Mouse (Mus musculus) liver, embryonic 14.5 days (tissue): ENCODE measurements around the gene Gsg1l2. TPM values are rescaled to one million over a fixed set of nuclear protein-coding genes. Genes with fewer than 3 reads are reported as not detected.

Experiments
- ATAC-seq: fragments of 200-750 bp; cut with Nextera tagmentation; 2 replicates; pipeline ENCODE4 v1.8.0; 2017; ENCODE audit warnings: moderate number of reproducible peaks, mild to moderate bottlenecking, moderate library complexity; ENCODE audit not compliant: insufficient read depth
- DNase-seq, 3 experiments: peaks; one replicate each; pipeline ENCODE4 v3.0.0-alpha.2; 2012 to 2013; ENCODE audit warnings: low read depth in 3 of 3, low spot score in 3 of 3
- H3K27ac ChIP-seq: fragments of 300-500 bp; sonication (generic); 2 replicates; pipeline ENCODE4 v1.5.1; 2014; ENCODE audit warnings: moderate library complexity, mild to moderate bottlenecking, control low read depth, inconsistent platforms
- H3K27me3 ChIP-seq: fragments of 300-500 bp; sonication (generic); 2 replicates; pipeline ENCODE4 v1.6.1; 2014; ENCODE audit warnings: mild to moderate bottlenecking, low read length, moderate library complexity; ENCODE audit not compliant: control insufficient read depth, insufficient read depth
- H3K36me3 ChIP-seq: fragments of 300-500 bp; sonication (generic); replicated peaks from 2 replicates; pipeline ENCODE4 v1.6.1; 2014; ENCODE audit warnings: low read depth; ENCODE audit not compliant: control insufficient read depth, insufficient read depth
- H3K4me1 ChIP-seq, 2 experiments: fragments of 200-500 bp in 1 of 2; fragments of 300-500 bp in 1 of 2; sonication (generic) in 1 of 2; replicated peaks; 2 replicates each; pipeline ENCODE4 v1.6.1; 2012 to 2014; ENCODE audit warnings: antibody characterized with exemption in 1 of 2, inconsistent platforms in 1 of 2, low read length in 1 of 2; ENCODE audit not compliant: control insufficient read depth in 2 of 2, insufficient read depth in 2 of 2
- H3K4me2 ChIP-seq: fragments of 300-500 bp; sonication (generic); 2 replicates; pipeline ENCODE4 v1.6.1; 2014; ENCODE audit warnings: low read depth, mild to moderate bottlenecking, control low read depth, moderate library complexity
- H3K4me3 ChIP-seq, 2 experiments: fragments of 200-500 bp in 1 of 2; fragments of 300-500 bp in 1 of 2; sonication (generic) in 1 of 2; 2 replicates each; pipeline ENCODE4 v1.5.1; 2012 to 2014; ENCODE audit warnings: low read depth in 2 of 2, low read length in 2 of 2, mild to moderate bottlenecking in 2 of 2, control low read depth in 1 of 2, inconsistent platforms in 1 of 2, moderate library complexity in 1 of 2; ENCODE audit not compliant: insufficient read depth in 1 of 2
- H3K9ac ChIP-seq: fragments of 300-500 bp; sonication (generic); replicated peaks from 2 replicates; pipeline ENCODE4 v1.6.1; 2014; ENCODE audit warnings: mild to moderate bottlenecking, control low read depth, moderate library complexity
- H3K9me3 ChIP-seq: fragments of 300-500 bp; sonication (generic); 2 replicates; pipeline ENCODE4 v1.6.1; 2016; ENCODE audit warnings: low read length, mixed read lengths; ENCODE audit not compliant: control insufficient read depth
- CTCF ChIP-seq: IDR thresholded peaks from 2 replicates; pipeline ENCODE4 v1.5.1; 2016; ENCODE audit warnings: antibody characterized with exemption, low read depth, control low read depth
- EP300 ChIP-seq: IDR thresholded peaks from 2 replicates; pipeline ENCODE4 v1.6.1; 2016; ENCODE audit warnings: antibody characterized with exemption, low read depth
- WGBS: fragments of 180-500 bp; shearing (Covaris S2); extraction: QIAGEN DNeasy Blood & Tissue Kit; methylation state at CpG from one replicate; pipeline ENCODE4 v1.1.7; 2014; ENCODE audit not compliant: insufficient replicate concordance; 5-methylcytosine and 5-hydroxymethylcytosine counted together
- polyA plus RNA-seq, 2 experiments: library from polyadenylated mRNA; depleted of rRNA in 1 of 2; stranded (reverse) in 1 of 2; unstranded in 1 of 2; fragments of >200 nt; fragmentation: Nextera tagmentation in 1 of 2; extraction: Ambion mirVana in 1 of 2; gene quantifications; 2 replicates each; pipeline versions ENCODE4 v1.2.1 to v1.2.3; 2012 to 2014

The Gsg1l2 gene
- polyA plus RNA-seq (2012; rRNA removed) (not detected in 2 replicates), polyA plus RNA-seq (2014; fragmentation: Nextera tagmentation; extraction: Ambion mirVana) (not detected in 2 replicates)

DNA sequence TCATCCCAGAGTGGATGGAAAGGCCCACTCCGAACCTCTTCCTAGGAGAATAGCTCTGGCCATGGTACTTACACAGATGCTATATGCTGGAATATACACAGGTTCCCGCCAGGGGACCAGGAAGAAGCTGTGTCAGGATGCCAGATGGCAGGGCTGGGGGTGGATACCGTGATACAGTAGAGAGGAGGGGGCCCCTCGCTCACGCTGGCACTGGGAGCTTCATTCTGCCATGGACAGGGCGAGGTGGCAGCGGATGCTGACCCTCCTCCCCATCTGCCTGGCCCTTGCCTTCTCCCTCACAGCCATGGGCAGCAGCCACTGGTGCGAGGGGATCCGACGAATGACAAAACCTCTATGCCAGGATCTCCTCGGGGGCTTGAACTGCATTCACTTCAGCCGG is at the start of gene Gsg1l2:
Gsg1l2 (plus strand) TSS at position 230 of the 400 bp plus-strand sequence.
- Histone ChIP-seq H3K4me2 (no peak within 1 kb of the TSS), H3K4me3 (no peak within 1 kb of the TSS), H3K27me3 (no peaks in the 10 kb centered on the region), H3K27ac (no peak within 1 kb of the TSS), H3K36me3 (no peaks in the 10 kb centered on the region), H3K4me1 (no peaks in the 10 kb centered on the region), H3K9ac (no peak within 1 kb of the TSS), H3K9me3 (no peaks in the 10 kb centered on the region)
- DNase-seq: no peak
- no peak for ATAC-seq
- 62% methylated on average over 12 of the region's 12 CpGs for WGBS
- no peak for TF ChIP-seq CTCF
- no peak for TF ChIP-seq EP300

DNA sequence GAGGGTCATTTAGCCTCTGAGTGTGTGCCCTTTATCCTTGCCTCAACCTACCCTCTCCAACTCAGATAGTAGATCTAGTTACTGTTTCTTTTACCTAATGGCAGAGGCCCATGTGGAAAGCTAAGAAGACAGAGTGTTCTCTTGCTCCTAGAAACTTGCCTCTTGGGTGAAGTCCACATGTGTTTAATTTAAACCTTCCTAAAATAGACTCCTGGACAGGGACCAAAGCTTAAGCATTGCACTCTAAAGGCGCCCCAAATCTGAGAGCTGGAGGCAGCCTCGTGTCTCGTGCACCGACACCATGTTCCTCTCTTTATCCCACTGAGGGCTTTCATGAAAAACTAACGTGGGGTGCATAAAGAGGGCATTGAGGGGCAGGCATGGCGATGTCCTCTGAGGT is 47.3 kb upstream of the Gsg1l2 start:
- H3K27ac ChIP-seq: no peak overlapping the region
- TF ChIP-seq EP300 (no peak), CTCF (no peak)
- no peak overlapping the region for H3K4me2 ChIP-seq
- no peaks in the 10 kb centered on the region for H3K9me3 ChIP-seq
- H3K36me3 ChIP-seq: no peaks in the 10 kb centered on the region
- no peaks in the 10 kb centered on the region for H3K27me3 ChIP-seq
- H3K4me1 ChIP-seq: peaks cover 0 to 2% of the 10 kb centered on the region in 2 experiments; a peak in 1 of 4 replicates
- ATAC-seq (no peak), DNase-seq (no peak)
- no peak overlapping the region for H3K4me3 ChIP-seq
- WGBS: 62% methylated on average over 6 of the region's 6 CpGs
- no peak overlapping the region for H3K9ac ChIP-seq

DNA sequence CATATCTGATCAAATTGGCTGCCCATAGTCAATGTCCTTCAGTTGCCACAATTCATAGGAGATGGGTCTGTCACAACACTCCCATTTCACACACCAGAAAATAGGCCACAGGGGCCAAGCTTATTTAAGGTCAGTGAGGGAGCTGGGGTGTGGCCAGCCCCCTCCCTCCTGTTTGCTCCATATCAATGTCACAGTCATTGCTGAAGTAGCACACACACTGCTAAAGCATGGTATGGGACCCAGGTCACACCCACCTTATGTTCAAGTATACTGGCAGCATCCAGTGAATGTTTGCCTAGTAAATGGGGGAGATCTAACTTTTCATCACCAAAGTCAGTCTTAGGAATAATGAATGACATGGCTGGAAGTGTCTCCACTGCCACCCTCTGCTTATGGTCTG is 45.7 kb upstream of the Gsg1l2 start:
- Histone ChIP-seq H3K4me3 (no peak overlapping the region), H3K9ac (no peak overlapping the region), H3K4me2 (no peak overlapping the region), H3K4me1 (no peaks in the 10 kb centered on the region), H3K27ac (no peak overlapping the region), H3K27me3 (no peaks in the 10 kb centered on the region), H3K36me3 (no peaks in the 10 kb centered on the region), H3K9me3 (no peaks in the 10 kb centered on the region)
- TF ChIP-seq EP300 (no peak), CTCF (no peak)
- ATAC-seq (no peak), DNase-seq (no peak)

DNA sequence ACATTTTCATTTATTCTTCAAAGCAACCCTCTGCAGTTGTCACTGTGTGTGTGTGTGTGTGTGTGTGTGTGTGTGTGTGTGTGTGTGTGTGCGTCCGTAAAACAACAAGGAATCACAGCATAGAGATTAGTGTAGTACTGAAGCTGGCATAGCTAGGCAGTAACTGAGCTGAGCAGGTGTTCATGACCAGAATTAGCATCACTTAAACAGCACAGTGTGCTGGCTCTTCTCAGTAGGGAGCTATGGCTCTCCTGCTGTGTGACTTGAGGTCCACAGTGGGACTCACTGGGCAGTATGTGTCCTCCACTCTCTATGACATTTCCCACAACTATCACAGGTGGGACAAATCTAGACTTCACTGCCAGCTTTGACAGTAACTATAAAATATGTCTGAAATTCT is 43.4 kb upstream of the Gsg1l2 start:
- no peak overlapping the region for H3K27ac ChIP-seq
- DNase-seq (no peak), ATAC-seq (no peak)
- H3K4me3 ChIP-seq: no peak overlapping the region
- H3K27me3 ChIP-seq: no peaks in the 10 kb centered on the region
- no peaks in the 10 kb centered on the region for H3K4me1 ChIP-seq
- no peak overlapping the region for H3K4me2 ChIP-seq
- H3K36me3 ChIP-seq: no peaks in the 10 kb centered on the region
- 80% methylated on average over 2 of the region's 2 CpGs for WGBS
- no peak for TF ChIP-seq EP300
- TF ChIP-seq CTCF: no peak
- H3K9me3 ChIP-seq: no peaks in the 10 kb centered on the region
- H3K9ac ChIP-seq: no peak overlapping the region

DNA sequence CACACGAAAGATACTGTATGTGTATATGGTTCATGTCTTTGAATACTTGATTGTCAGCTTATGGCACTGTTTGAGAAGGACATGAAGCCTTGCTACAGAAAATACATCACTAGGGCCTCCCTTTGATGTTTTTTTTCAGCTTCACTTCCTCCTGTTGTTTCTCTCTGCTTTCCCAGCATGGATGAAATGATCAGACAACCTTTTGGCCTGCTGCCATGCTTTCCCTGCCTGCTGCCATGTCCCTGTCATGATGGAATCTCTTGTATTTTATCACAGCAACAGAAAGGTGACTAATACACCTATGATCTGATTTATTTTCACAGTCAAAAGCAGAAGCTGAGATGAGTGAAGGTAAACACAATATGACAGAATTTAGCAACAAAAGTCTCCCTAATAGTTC is 40.7 kb upstream of the Gsg1l2 start:
- no peaks in the 10 kb centered on the region for H3K4me1 ChIP-seq
- 29% methylated on average over 1 of the region's 1 CpGs for WGBS
- DNase-seq (no peak), ATAC-seq (no peak)
- no peak overlapping the region for H3K9ac ChIP-seq
- no peak overlapping the region for H3K4me2 ChIP-seq
- H3K27ac ChIP-seq: no peak overlapping the region
- H3K27me3 ChIP-seq: no peaks in the 10 kb centered on the region
- H3K36me3 ChIP-seq: no peaks in the 10 kb centered on the region
- no peak for TF ChIP-seq CTCF
- H3K4me3 ChIP-seq: no peak overlapping the region
- no peaks in the 10 kb centered on the region for H3K9me3 ChIP-seq
